Mouse (Mus musculus) MEL (cell line): ENCODE data around the gene Laptm4a.
"Not testable (repeated sequence)": the region's sequence is repeated elsewhere in the genome, so short reads cannot be mapped to it uniquely, and the experiment has no call there.

Source experiments
- CHD1 ChIP-seq: IDR thresholded peaks from 2 replicates; pipeline ENCODE4 v1.6.1; 2012; ENCODE audit warnings: low read depth, mild to moderate bottlenecking, inconsistent platforms, low read length, improper control_type of control experiment
- CTCF ChIP-seq, 3 experiments: IDR thresholded peaks in 2 of 3; conservative IDR thresholded peaks in 1 of 3; 2 replicates each; pipeline ENCODE4 v1.5.1; 2011 to 2012; ENCODE audit warnings: low read length in 3 of 3, low read depth in 2 of 3, mild to moderate bottlenecking in 2 of 3, improper control_type of control experiment in 1 of 3, inconsistent platforms in 1 of 3, mixed read lengths in 1 of 3, moderate library complexity in 1 of 3; ENCODE audit not compliant: control insufficient read depth in 1 of 3, insufficient read depth in 1 of 3, poor library complexity in 1 of 3, severe bottlenecking in 1 of 3
- ELF1 ChIP-seq: IDR thresholded peaks from 2 replicates; pipeline ENCODE4 v1.6.1; 2014; ENCODE audit warnings: low read depth, mild to moderate bottlenecking, inconsistent platforms, low read length, improper control_type of control experiment, moderate library complexity
- EP300 ChIP-seq, 2 experiments: IDR thresholded peaks; 2 replicates each; pipeline ENCODE4 v1.6.1; 2011; ENCODE audit warnings: improper control_type of control experiment in 2 of 2, low read length in 2 of 2, low read depth in 1 of 2, mild to moderate bottlenecking in 1 of 2
- GATA1 ChIP-seq: IDR thresholded peaks from 2 replicates; pipeline ENCODE4 v1.6.1; 2011; ENCODE audit warnings: low read depth, low read length, improper control_type of control experiment
- KAT2A ChIP-seq: conservative IDR thresholded peaks from 2 replicates; pipeline ENCODE4 v1.6.1; 2012; ENCODE audit warnings: low read depth, low read length, improper control_type of control experiment, inconsistent platforms
- MAZ ChIP-seq: IDR thresholded peaks from 2 replicates; pipeline ENCODE4 v1.6.1; 2012; ENCODE audit warnings: low read depth, mild to moderate bottlenecking, inconsistent platforms, low read length, improper control_type of control experiment
- POLR2A ChIP-seq, 2 experiments: IDR thresholded peaks; 2 replicates each; pipeline ENCODE4 v1.6.1; 2011 to 2012; ENCODE audit warnings: low read length in 2 of 2, mild to moderate bottlenecking in 2 of 2, control low read depth in 1 of 2, improper control_type of control experiment in 1 of 2, low read depth in 1 of 2, moderate library complexity in 1 of 2; ENCODE audit not compliant: control insufficient read depth in 1 of 2, insufficient read depth in 1 of 2, poor library complexity in 1 of 2
- POLR2AphosphoS2 ChIP-seq: IDR thresholded peaks from 2 replicates; pipeline ENCODE4 v1.6.1; 2011; ENCODE audit warnings: low read length, improper control_type of control experiment
- SMC3 ChIP-seq: IDR thresholded peaks from 2 replicates; pipeline ENCODE4 v1.6.1; 2011; ENCODE audit warnings: low read depth, low read length, improper control_type of control experiment
- TCF12 ChIP-seq: IDR thresholded peaks from 2 replicates; pipeline ENCODE4 v1.6.1; 2014; ENCODE audit warnings: low read depth, mild to moderate bottlenecking, inconsistent platforms, low read length, improper control_type of control experiment, moderate library complexity

GRCm38 (mm10) chr12:8936210-8936609 is 14.7 kb downstream of the Laptm4a start:
- not testable (repeated sequence) for TF ChIP-seq MAZ; POLR2A (IDR thresholded peaks at IDR 0.05; ENCODE audit: control insufficient read depth in 1 of 2, insufficient read depth in 1 of 2, low read depth in 1 of 2, low read length in 2 of 2, poor library complexity in 1 of 2); POLR2AphosphoS2; ELF1; EP300 (IDR thresholded peaks at IDR 0.05; ENCODE audit: low read depth in 1 of 2, low read length in 2 of 2); KAT2A; GATA1; TCF12; CHD1
- peak; percentile 12 to 38 (median 27); a peak in 4 of 6 replicates for TF ChIP-seq CTCF (IDR thresholded peaks at IDR 0.05 in 2 of 3, conservative IDR thresholded peaks at IDR 0.05 in 1 of 3; ENCODE audit: control insufficient read depth in 1 of 3, insufficient read depth in 1 of 3, low read depth in 2 of 3, low read length in 3 of 3, poor library complexity in 1 of 3, severe bottlenecking in 1 of 3)
- peak; percentile 30; the same call in 1 of the 2 replicates for TF ChIP-seq SMC3
